25 mouse cellular contexts compared by ENCODE assay signal in the genomic region with DNA sequence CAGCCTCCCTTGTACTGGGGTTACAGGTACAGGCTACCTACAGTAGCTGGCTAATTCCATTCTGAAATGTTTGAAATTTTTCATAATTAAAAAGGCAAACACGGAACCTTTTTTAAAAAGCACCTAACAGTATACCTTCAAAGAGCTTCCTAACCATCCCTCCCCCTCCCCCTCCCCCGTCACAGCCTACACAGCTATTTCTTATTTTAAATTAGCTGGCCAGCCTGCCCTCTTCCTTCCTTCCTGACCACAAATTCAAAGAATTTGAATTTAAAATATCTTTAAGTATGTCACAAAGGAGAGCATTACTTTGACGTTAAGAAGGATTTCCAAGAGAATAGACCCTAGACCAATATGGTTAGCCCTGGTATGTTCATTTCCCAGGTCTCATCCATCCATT.
"Had no signal": no experiment of that assay in that cellular context is flagged by ENCODE, and none has a peak within 500 bp of the region (broad histone marks: within the 10 kb centered on the region; RNA-seq: fewer than 3 reads in every experiment).

No protein-coding gene starts in this region.

- H3K9me3 ChIP-seq: heart, embryonic 13.5 days; heart, embryonic 15.5 days; hindbrain, embryonic 13.5 days; hindbrain, embryonic 15.5 days; kidney, embryonic 15.5 days; limb, embryonic 10.5 days; limb, embryonic 12.5 days had no signal

- ATAC-seq: hindbrain, postnatal 0 days; intestine, embryonic 16.5 days had no signal

- H3K4me3 ChIP-seq: heart, adult 2 months; heart, embryonic 13.5 days; heart, embryonic 15.5 days; hindbrain, embryonic 13.5 days; hindbrain, embryonic 15.5 days; kidney, embryonic 15.5 days; left cerebral cortex, adult 2 months; limb, embryonic 10.5 days; limb, embryonic 12.5 days had no signal

- H3K4me1 ChIP-seq: limb, embryonic 10.5 days had no signal

- H3K27ac ChIP-seq: heart, adult 2 months; heart, embryonic 13.5 days; heart, embryonic 15.5 days; hindbrain, embryonic 13.5 days; hindbrain, embryonic 15.5 days; hindbrain, postnatal 0 days; kidney, postnatal 0 days; left cerebral cortex, adult 2 months; limb, embryonic 10.5 days; limb, embryonic 12.5 days had no signal

- H3K27me3 ChIP-seq: heart, embryonic 13.5 days; heart, embryonic 15.5 days; hindbrain, embryonic 13.5 days; hindbrain, embryonic 15.5 days; kidney, embryonic 15.5 days; limb, embryonic 12.5 days had no signal

- DNase-seq: gastrocnemius, postnatal 14 days; gastrocnemius, postnatal 36 days; heart, adult 11 months; heart, adult 2 months; heart, postnatal 14 days; heart, postnatal 36 days; kidney, adult 11 months; kidney, adult 2 months; kidney, adult 9 months; kidney, postnatal 14 days; kidney, postnatal 36 days; layer of hippocampus, adult 9-11 months; layer of hippocampus, postnatal 36 days; liver had no signal
